Mouse (Mus musculus) hematopoietic stem cell, adult 5-6 weeks (primary cell): ENCODE measurements around the gene Rmnd1. TPM values are rescaled to one million over a fixed set of nuclear protein-coding genes. Genes with fewer than 3 reads are reported as not detected.
"Not testable (repeated sequence)": the region's sequence is repeated elsewhere in the genome, so short reads cannot be mapped to it uniquely, and the experiment has no call there.

ENCODE experiments used
- ATAC-seq, 2 experiments: fragments of 125-278 bp in 1 of 2; replicated peaks in 1 of 2; 2 replicates each; pipeline ENCODE4 v1.8.0; 2016 to 2017; ENCODE audit warnings: inconsistent platforms in 2 of 2, mild to moderate bottlenecking in 2 of 2, moderate number of reproducible peaks in 2 of 2, low read depth in 1 of 2, moderate TSS enrichment in 1 of 2; ENCODE audit not compliant: low FRiP score in 2 of 2, poor library complexity in 2 of 2, severe bottlenecking in 2 of 2, insufficient read depth in 1 of 2, low TSS enrichment in 1 of 2
- total RNA-seq: library from RNA; stranded (forward); fragments of 172-1452, 232-1000 nt; gene quantifications from 2 replicates; pipeline ENCODE4 v1.2.3, GENCODE M21; 2017

Gene Rmnd1
- 38.5 and 46.7 TPM in 2 replicates for total RNA-seq

- ATAC-seq = peak; percentile 71 to 85
These were observed at the start of gene Rmnd1, which contains the start of gene Armt1 for GRCm38 (mm10) chr10:4432123-4432931. Gene Rmnd1, minus strand, starts transcription at chr10:4432388. Gene Armt1, plus strand, starts transcription at chr10:4432467.

GRCm38 (mm10) chr10:4481695-4482094 lies 49.5 kb upstream of the Rmnd1 start:
- ATAC-seq = no peak

- ATAC-seq = no peak
These were observed 48.7 kb upstream of the Rmnd1 start for GRCm38 (mm10) chr10:4480929-4481328.

- no peak for ATAC-seq
These were observed 44.4 kb upstream of the Rmnd1 start for GRCm38 (mm10) chr10:4476604-4477003.

GRCm38 (mm10) chr10:4475431-4475830 lies 43.2 kb upstream of the Rmnd1 start:
- no peak for ATAC-seq

- no peak for ATAC-seq
These were observed 41.4 kb upstream of the Rmnd1 start for GRCm38 (mm10) chr10:4473591-4473993.

- peak in 1 of 2 experiments; percentile 39; a peak in 2 of 4 replicates for ATAC-seq
These were observed 37.2 kb upstream of the Rmnd1 start for GRCm38 (mm10) chr10:4469406-4469805.

- ATAC-seq = no peak
These were observed 33.6 kb upstream of the Rmnd1 start for GRCm38 (mm10) chr10:4465799-4466198.

- ATAC-seq = no peak
These were observed 28.0 kb upstream of the Rmnd1 start for GRCm38 (mm10) chr10:4460201-4460600.

- 0 out of 4 replicates have a peak, but pooled peaks of 1 of the 2 experiments have one; percentile 21 for ATAC-seq
These were observed 24.2 kb upstream of the Rmnd1 start for GRCm38 (mm10) chr10:4456409-4456808.

GRCm38 (mm10) chr10:4435416-4435815 lies 3.2 kb upstream of the Rmnd1 start:
- ATAC-seq = no peak

- not testable (repeated sequence) for ATAC-seq
These were observed 1.7 kb upstream of the Rmnd1 start for GRCm38 (mm10) chr10:4433871-4434270.

- ATAC-seq = 0 out of 4 replicates have a peak, but pooled peaks have one; percentile 24 to 37
These were observed 988 bp upstream of the Rmnd1 start for GRCm38 (mm10) chr10:4432996-4433755.

GRCm38 (mm10) chr10:4431746-4432122 lies 454 bp downstream of the Rmnd1 start:
- no peak for ATAC-seq

- ATAC-seq = no peak
These were observed 1.4 kb downstream of the Rmnd1 start for GRCm38 (mm10) chr10:4430826-4431225.

- peak; percentile 23 to 25; a peak in 1 of 4 replicates for ATAC-seq
These were observed 1.8 kb downstream of the Rmnd1 start for GRCm38 (mm10) chr10:4430399-4430798.

- ATAC-seq = no peak; a peak in 1 of 4 replicates
These were observed 6.9 kb downstream of the Rmnd1 start for GRCm38 (mm10) chr10:4425245-4425644.

- no peak for ATAC-seq
These were observed 25.0 kb downstream of the Rmnd1 start for GRCm38 (mm10) chr10:4407191-4407590.
